Mouse (Mus musculus) MEL (cell line): ENCODE measurements around the gene Zfc3h1. TPM values are rescaled to one million over a fixed set of nuclear protein-coding genes. Genes with fewer than 3 reads are reported as not detected.

ENCODE experiments used
- DNase-seq: peaks from one replicate; pipeline ENCODE4 v3.0.0; 2011; ENCODE audit warnings: low read depth, low spot score
- H3K27ac ChIP-seq: 2 replicates; pipeline ENCODE4 v1.5.1; 2012; ENCODE audit warnings: low read depth, mild to moderate bottlenecking, control low read depth, low read length, moderate library complexity; ENCODE audit not compliant: control insufficient read depth
- H3K27me3 ChIP-seq, 2 experiments: fragments of 150-350 bp in 1 of 2; sonication (generic) in 1 of 2; 2 replicates each; pipeline ENCODE4 v1.6.1; 2012; ENCODE audit warnings: low read length in 2 of 2, mild to moderate bottlenecking in 2 of 2, improper control_type of control experiment in 1 of 2, moderate library complexity in 1 of 2; ENCODE audit not compliant: insufficient read depth in 2 of 2, control insufficient read depth in 1 of 2
- H3K36me3 ChIP-seq, 2 experiments: 2 replicates each; pipeline ENCODE4 v1.6.1; 2012 to 2014; ENCODE audit warnings: low read length in 2 of 2, improper control_type of control experiment in 1 of 2, inconsistent platforms in 1 of 2, mild to moderate bottlenecking in 1 of 2; ENCODE audit not compliant: insufficient read depth in 2 of 2, control insufficient read depth in 1 of 2
- H3K4me1 ChIP-seq, 2 experiments: fragments of 150-350 bp in 1 of 2; sonication (generic) in 1 of 2; 2 replicates each; pipeline ENCODE4 v1.6.1; 2012; ENCODE audit warnings: low read length in 2 of 2, improper control_type of control experiment in 1 of 2, mild to moderate bottlenecking in 1 of 2; ENCODE audit not compliant: insufficient read depth in 2 of 2, control insufficient read depth in 1 of 2
- H3K4me3 ChIP-seq, 2 experiments: fragments of 150-350 bp in 1 of 2; sonication (generic) in 1 of 2; 2 replicates each; pipeline ENCODE4 v1.5.1; 2012; ENCODE audit warnings: low read depth in 2 of 2, low read length in 2 of 2, mild to moderate bottlenecking in 2 of 2, moderate library complexity in 2 of 2, control low read depth in 1 of 2, improper control_type of control experiment in 1 of 2; ENCODE audit not compliant: control insufficient read depth in 1 of 2, insufficient read depth in 1 of 2
- H3K79me2 ChIP-seq: 2 replicates; pipeline ENCODE4 v1.6.1; 2012; ENCODE audit warnings: mild to moderate bottlenecking, low read length, moderate library complexity; ENCODE audit not compliant: control insufficient read depth, poor library complexity, insufficient read depth
- H3K9ac ChIP-seq: 2 replicates; pipeline ENCODE4 v1.6.1; 2012; ENCODE audit warnings: low read depth, mild to moderate bottlenecking, control low read depth, low read length, moderate library complexity; ENCODE audit not compliant: control insufficient read depth, poor library complexity, severe bottlenecking
- H3K9me3 ChIP-seq: fragments of 150-350 bp; sonication (generic); replicated peaks from 2 replicates; pipeline ENCODE4 v1.6.1; 2012; ENCODE audit warnings: mild to moderate bottlenecking, low read length, improper control_type of control experiment, moderate library complexity; ENCODE audit not compliant: insufficient read depth
- E2F4 ChIP-seq: IDR thresholded peaks from 2 replicates; pipeline ENCODE4 v1.6.1; 2011; ENCODE audit warnings: low read depth, low read length, improper control_type of control experiment, borderline replicate concordance
- EP300 ChIP-seq, 2 experiments: IDR thresholded peaks; 2 replicates each; pipeline ENCODE4 v1.6.1; 2011; ENCODE audit warnings: improper control_type of control experiment in 2 of 2, low read length in 2 of 2, low read depth in 1 of 2, mild to moderate bottlenecking in 1 of 2
- GABPA ChIP-seq: IDR thresholded peaks from 2 replicates; pipeline ENCODE4 v1.6.1; 2012; ENCODE audit warnings: low read depth, mild to moderate bottlenecking, inconsistent platforms, low read length, improper control_type of control experiment, moderate library complexity
- GATA1 ChIP-seq: IDR thresholded peaks from 2 replicates; pipeline ENCODE4 v1.6.1; 2011; ENCODE audit warnings: low read depth, low read length, improper control_type of control experiment
- HCFC1 ChIP-seq: IDR thresholded peaks from 2 replicates; pipeline ENCODE4 v1.6.1; 2012; ENCODE audit warnings: low read depth, mild to moderate bottlenecking, inconsistent platforms, low read length, improper control_type of control experiment, moderate library complexity
- KAT2A ChIP-seq: conservative IDR thresholded peaks from 2 replicates; pipeline ENCODE4 v1.6.1; 2012; ENCODE audit warnings: low read depth, low read length, improper control_type of control experiment, inconsistent platforms
- MAFK ChIP-seq: IDR thresholded peaks from 2 replicates; pipeline ENCODE4 v1.6.1; 2011; ENCODE audit warnings: low read depth, mild to moderate bottlenecking, low read length, improper control_type of control experiment, borderline replicate concordance
- MAZ ChIP-seq: IDR thresholded peaks from 2 replicates; pipeline ENCODE4 v1.6.1; 2012; ENCODE audit warnings: low read depth, mild to moderate bottlenecking, inconsistent platforms, low read length, improper control_type of control experiment
- MEF2A ChIP-seq: IDR thresholded peaks from 2 replicates; pipeline ENCODE4 v1.6.1; 2014; ENCODE audit warnings: low read depth, mild to moderate bottlenecking, inconsistent platforms, low read length, improper control_type of control experiment; ENCODE audit not compliant: poor library complexity, insufficient replicate concordance, severe bottlenecking; ENCODE audit errors: extremely low read depth
- MXI1 ChIP-seq: IDR thresholded peaks from 2 replicates; pipeline ENCODE4 v1.6.1; 2011; ENCODE audit warnings: mild to moderate bottlenecking, low read depth, low read length, improper control_type of control experiment
- POLR2A ChIP-seq, 2 experiments: IDR thresholded peaks; 2 replicates each; pipeline ENCODE4 v1.6.1; 2011 to 2012; ENCODE audit warnings: low read length in 2 of 2, mild to moderate bottlenecking in 2 of 2, control low read depth in 1 of 2, improper control_type of control experiment in 1 of 2, low read depth in 1 of 2, moderate library complexity in 1 of 2; ENCODE audit not compliant: control insufficient read depth in 1 of 2, insufficient read depth in 1 of 2, poor library complexity in 1 of 2
- RAD21 ChIP-seq: IDR thresholded peaks from 2 replicates; pipeline ENCODE4 v1.6.1; 2011; ENCODE audit warnings: mild to moderate bottlenecking, low read depth, low read length, improper control_type of control experiment
- RCOR1 ChIP-seq: IDR thresholded peaks from 2 replicates; pipeline ENCODE4 v1.6.1; 2012; ENCODE audit warnings: low read depth, mild to moderate bottlenecking, inconsistent platforms, low read length, improper control_type of control experiment
- SIN3A ChIP-seq: IDR thresholded peaks from 2 replicates; pipeline ENCODE4 v1.6.1; 2012; ENCODE audit warnings: low read length, improper control_type of control experiment, inconsistent platforms
- TBP ChIP-seq: IDR thresholded peaks from 2 replicates; pipeline ENCODE4 v1.8.0; 2011; ENCODE audit warnings: low read depth, low read length, improper control_type of control experiment
- UBTF ChIP-seq: IDR thresholded peaks from 2 replicates; pipeline ENCODE4 v1.6.1; 2012; ENCODE audit warnings: low read depth, mild to moderate bottlenecking, inconsistent platforms, low read length, improper control_type of control experiment, moderate library complexity, borderline replicate concordance; ENCODE audit not compliant: insufficient read depth
- polyA plus RNA-seq, 2 experiments: library from polyadenylated mRNA; stranded (reverse) in 1 of 2; unstranded in 1 of 2; fragments of >175 nt in 1 of 2; fragments of >200 nt in 1 of 2; gene quantifications; 2 replicates each; pipeline versions ENCODE4 v1.2.1 to v1.2.4; 2012; ENCODE audit warnings: low replicate concordance in 2 of 2, low read depth in 1 of 2; ENCODE audit not compliant: insufficient read length in 2 of 2, insufficient read depth in 1 of 2, missing spikeins in 1 of 2
- total RNA-seq: library from RNA; depleted of rRNA; stranded (reverse); fragments of 300-350 nt; gene quantifications from 2 replicates; pipeline ENCODE4 v1.2.3, GENCODE M21; 2012

Gene Zfc3h1
- total and polyA plus RNA-seq, 3 experiments, result 14.4 to 28.7 TPM; not detected in 1

- H3K27me3 ChIP-seq, result no peaks in the 10 kb centered on the region
- H3K36me3 ChIP-seq, result peaks cover 8 to 45% of the 10 kb centered on the region in 2 experiments
- TF ChIP-seq MXI1 (0 out of 2 replicates have a peak, but pooled peaks have one; percentile 23), TBP (peak; percentile 45; the same call in 1 of the 2 replicates), POLR2A (IDR thresholded peaks at IDR 0.05; ENCODE audit: control insufficient read depth in 1 of 2, insufficient read depth in 1 of 2, low read depth in 1 of 2, low read length in 2 of 2, poor library complexity in 1 of 2) (peak in 1 of 2 experiments; percentile 33; a peak in 3 of 4 replicates), UBTF (peak; percentile 81; the same call in 1 of the 2 replicates), MAFK (no peak), GABPA (no peak), HCFC1 (peak; percentile 50; the same call in 1 of the 2 replicates), SIN3A (peak; percentile 18; the same call in 1 of the 2 replicates)
- DNase-seq, result peak; percentile 83
- peaks cover 5 to 16% of the 10 kb centered on the region in 2 experiments for H3K4me1 ChIP-seq
- peaks cover 56% of the 10 kb centered on the region for H3K79me2 ChIP-seq
- H3K4me3 ChIP-seq, result peak overlapping the region; percentile 86 to 93
- H3K9me3 ChIP-seq, result no peaks in the 10 kb centered on the region
- peak overlapping the region; percentile 95 for H3K9ac ChIP-seq
- peak overlapping the region; percentile 82 for H3K27ac ChIP-seq
These were observed 551 bp downstream of the Zfc3h1 start for GRCm38 (mm10) chr10:115385018-115386002.

DNA sequence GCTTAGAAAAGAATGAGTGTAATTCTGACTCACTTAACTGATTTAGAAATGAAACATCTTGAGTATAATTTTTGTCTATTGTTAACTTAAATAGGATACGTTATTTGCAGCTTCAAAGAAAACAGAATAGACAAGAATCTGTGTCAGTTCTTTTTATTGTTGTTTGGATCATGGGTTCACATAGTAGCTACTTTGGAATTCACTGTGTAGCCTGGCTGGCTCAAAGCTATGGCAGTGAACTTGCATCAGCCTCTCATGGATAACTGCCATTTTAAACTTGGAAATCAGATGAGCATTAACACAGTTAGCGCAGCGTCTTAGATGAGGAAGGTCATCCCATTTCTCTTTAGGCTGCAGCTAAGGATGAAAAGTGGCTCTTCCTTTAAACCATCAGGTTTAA is 3.1 kb downstream of the Zfc3h1 start:
- Histone ChIP-seq H3K4me1 (peaks cover 8 to 9% of the 10 kb centered on the region in 2 experiments; a peak in 3 of 4 replicates), H3K27ac (peak overlapping the region; percentile 46; the same call in 1 of the 2 replicates), H3K9ac (peak overlapping the region; percentile 26), H3K36me3 (peaks cover 21 to 48% of the 10 kb centered on the region in 2 experiments), H3K79me2 (peaks cover 64% of the 10 kb centered on the region), H3K27me3 (no peaks in the 10 kb centered on the region), H3K9me3 (no peaks in the 10 kb centered on the region), H3K4me3 (peak overlapping the region; percentile 5 to 35; a peak in 2 of 4 replicates)
- peak; percentile 34 for DNase-seq
- peak in 1 of 2 experiments; percentile 23; a peak in 1 of 4 replicates for TF ChIP-seq EP300 (IDR thresholded peaks at IDR 0.05; ENCODE audit: low read depth in 1 of 2, low read length in 2 of 2)
- no peak for TF ChIP-seq RAD21
- peak; percentile 19; the same call in 1 of the 2 replicates for TF ChIP-seq KAT2A

DNA sequence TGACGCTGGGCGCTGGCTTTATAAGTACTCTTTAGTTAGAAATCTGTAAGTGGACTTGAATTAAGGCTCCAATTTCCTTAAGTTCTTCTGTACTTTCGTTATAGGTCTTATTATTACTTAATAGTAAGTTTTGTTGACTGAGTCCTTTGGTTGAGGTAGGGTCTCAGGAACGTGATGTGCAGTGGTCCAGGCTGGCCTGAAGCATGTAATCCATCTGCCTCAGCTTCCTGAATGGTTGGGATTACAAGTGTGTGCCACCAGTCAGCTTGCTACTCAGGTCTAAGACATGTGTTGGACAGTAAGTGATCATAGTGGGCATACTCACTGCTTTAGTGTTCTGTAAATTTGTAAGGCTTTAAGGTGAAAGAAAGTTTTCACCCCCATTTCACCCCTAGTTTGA is 6.3 kb downstream of the Zfc3h1 start:
- no peak for DNase-seq
- Histone ChIP-seq H3K79me2 (peaks cover 58% of the 10 kb centered on the region), H3K4me3 (no peak overlapping the region), H3K27ac (no peak overlapping the region), H3K9ac (no peak overlapping the region), H3K27me3 (no peaks in the 10 kb centered on the region), H3K9me3 (no peaks in the 10 kb centered on the region), H3K4me1 (peaks cover 7 to 9% of the 10 kb centered on the region in 2 experiments; a peak in 3 of 4 replicates), H3K36me3 (peaks cover 34 to 53% of the 10 kb centered on the region in 2 experiments)
- TF ChIP-seq GATA1 (no peak), RCOR1 (no peak), MEF2A (no peak), SIN3A (no peak), E2F4 (no peak), MAZ (no peak)
